ENCODE assay signal across 8 mouse cellular contexts in the genomic region with DNA sequence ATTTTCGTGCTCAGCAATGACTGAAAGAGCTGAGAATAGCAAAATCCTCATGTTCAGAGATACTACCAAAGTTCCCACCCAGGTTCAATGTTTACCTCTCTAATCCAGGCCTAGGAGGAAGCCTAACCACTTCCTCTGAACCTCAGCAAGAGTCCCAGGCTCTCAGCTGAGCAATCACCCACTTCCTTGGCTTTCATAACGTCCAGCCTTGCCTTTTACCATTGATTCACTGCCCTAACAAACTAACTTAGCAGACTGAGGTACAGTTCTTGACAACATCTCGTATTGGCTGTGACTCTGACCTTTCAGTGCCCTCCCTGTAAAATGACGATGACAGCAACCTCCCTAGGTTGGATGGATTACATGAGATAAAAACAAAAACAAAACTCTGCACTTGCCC. TPM values are rescaled to one million over a fixed set of nuclear protein-coding genes. Genes with fewer than 3 reads are reported as not detected.
DNase-seq lines count a peak whose midpoint lies in the region; ATAC-seq lines count a peak whose summit lies in the region.

No protein-coding gene starts in this region.

- peak overlapping the region; percentile 97 for H3K4me3 ChIP-seq in kidney, embryonic 15.5 days (replicated peaks)
- peak overlapping the region; percentile 95 for H3K4me3 ChIP-seq in midbrain, embryonic 14.5 days (replicated peaks; ENCODE audit: low read depth, low read length)

- WGBS in kidney, embryonic 15.5 days = 30% methylated on average over 4 of the region's 4 CpGs
- 45% methylated on average over 4 of the region's 4 CpGs for WGBS in midbrain, embryonic 14.5 days

- no peak for ATAC-seq in kidney, embryonic 15.5 days (replicated peaks; ENCODE audit: low FRiP score)
- peak; percentile 51 for ATAC-seq in common myeloid progenitor, adult 5-6 weeks (replicated peaks; ENCODE audit: low read depth, poor library complexity, severe bottlenecking)
- no peak for ATAC-seq in midbrain, embryonic 14.5 days (ENCODE audit: low FRiP score, low TSS enrichment)

- H3K9me3 ChIP-seq in kidney, embryonic 15.5 days (replicated peaks) = no peaks in the 10 kb centered on the region
- H3K9me3 ChIP-seq in midbrain, embryonic 14.5 days (ENCODE audit: control insufficient read depth, low read length) = no peaks in the 10 kb centered on the region

- H3K4me1 ChIP-seq in kidney, embryonic 15.5 days = peaks cover 33% of the 10 kb centered on the region
- H3K4me1 ChIP-seq in midbrain, embryonic 14.5 days (ENCODE audit: control insufficient read depth, insufficient read depth, low read length) = peaks cover 28% of the 10 kb centered on the region

- no peak for DNase-seq in kidney, postnatal 14 days
- peak; percentile 72 for DNase-seq in induced T-regulatory cell, adult 2 months (ENCODE audit: low read depth)
- no peak for DNase-seq in midbrain, embryonic 14.5 days
- no peak for DNase-seq in embryo, embryonic 10 days (ENCODE audit: low spot score)
- no peak for DNase-seq in Muller cell, postnatal 12 days (ENCODE audit: inconsistent ontology term)
- DNase-seq in left cerebral cortex, postnatal 10 days (ENCODE audit: extremely low spot score in 1 of 2, low spot score in 2 of 2) = no peak

- intact Hi-C loops in left cerebral cortex, postnatal 10 days (cut with DNase I) = no loop called here

- no peak overlapping the region for H3K27ac ChIP-seq in kidney, embryonic 15.5 days
- H3K27ac ChIP-seq in midbrain, embryonic 14.5 days (replicated peaks; ENCODE audit: low read depth, low read length) = no peak overlapping the region

- H3K36me3 ChIP-seq in kidney, embryonic 15.5 days = no peaks in the 10 kb centered on the region
- H3K36me3 ChIP-seq in midbrain, embryonic 14.5 days (ENCODE audit: control insufficient read depth, insufficient read depth, low read length) = no peaks in the 10 kb centered on the region

- no peak overlapping the region for H3K9ac ChIP-seq in kidney, embryonic 15.5 days
- peak overlapping the region; percentile 99 for H3K9ac ChIP-seq in midbrain, embryonic 14.5 days (replicated peaks; ENCODE audit: low read length)

- peak overlapping the region; percentile 90 for H3K4me2 ChIP-seq in kidney, embryonic 15.5 days
- H3K4me2 ChIP-seq in midbrain, embryonic 14.5 days (ENCODE audit: low read length) = peak overlapping the region; percentile 69

- H3K27me3 ChIP-seq in kidney, embryonic 15.5 days = no peaks in the 10 kb centered on the region
- H3K27me3 ChIP-seq in midbrain, embryonic 14.5 days (ENCODE audit: control insufficient read depth, insufficient read depth, low read length) = no peaks in the 10 kb centered on the region

RNA-seq across cellular contexts. Expression of gene Clip1, which starts 2.0 kb away (rescaled TPM):
- polyA plus RNA-seq in kidney, embryonic 15.5 days (2015; fragmentation: Nextera tagmentation; extraction: Ambion mirVana) = 34.0 and 34.1 TPM in 2 replicates
- 80.8 and 105 TPM in 2 replicates for total RNA-seq in common myeloid progenitor, adult 5-6 weeks (2017)
- 73.0 and 75.1 TPM in 2 replicates for polyA plus RNA-seq in midbrain, embryonic 14.5 days (2014; fragmentation: Nextera tagmentation; extraction: Ambion mirVana)
- total RNA-seq in left cerebral cortex, postnatal 10 days (2021) = 100 to 1,000 TPM; 112 to 122 TPM

RNA-seq across cellular contexts. Expression of gene Zcchc8, which starts 38.5 kb away (rescaled TPM):
- 82.7 and 83.5 TPM in 2 replicates for polyA plus RNA-seq in kidney, embryonic 15.5 days (2015; fragmentation: Nextera tagmentation; extraction: Ambion mirVana)
- total RNA-seq in common myeloid progenitor, adult 5-6 weeks (2017) = 79.9 and 124 TPM in 2 replicates
- polyA plus RNA-seq in midbrain, embryonic 14.5 days (2014; fragmentation: Nextera tagmentation; extraction: Ambion mirVana) = 56.5 and 80.0 TPM in 2 replicates
- total RNA-seq in left cerebral cortex, postnatal 10 days (2021) = 10 to 100 TPM; 45.0 to 47.6 TPM
